Mouse (Mus musculus) C2C12 (cell line): ENCODE results near the gene Cryaa. TPM values are rescaled to one million over a fixed set of nuclear protein-coding genes. Genes with fewer than 3 reads are reported as not detected.

Experiments used
- H3K27me3 ChIP-seq: one replicate; pipeline ENCODE4 v1.6.1; 2011; ENCODE audit not compliant: control insufficient read depth, insufficient read depth, insufficient read length
- H3K36me3 ChIP-seq: one replicate; pipeline ENCODE4 v1.6.1; 2011; ENCODE audit not compliant: control insufficient read depth, insufficient read depth
- H3K4me3 ChIP-seq: one replicate; pipeline ENCODE4 v1.5.1; 2011; ENCODE audit warnings: mild to moderate bottlenecking, control low read depth; ENCODE audit not compliant: poor library complexity, insufficient read depth, severe bottlenecking
- H3K79me2 ChIP-seq: one replicate; pipeline ENCODE4 v1.6.1; 2011; ENCODE audit not compliant: control insufficient read depth, insufficient read depth
- H3K79me3 ChIP-seq: one replicate; pipeline ENCODE4 v1.6.1; 2011; ENCODE audit warnings: low read depth, control low read depth
- H3ac ChIP-seq: one replicate; pipeline ENCODE3; 2011; ENCODE audit warnings: low read depth; ENCODE audit not compliant: control insufficient read depth, insufficient read length
- CEBPB ChIP-seq: IDR thresholded peaks from one replicate; pipeline ENCODE4 v1.6.1; 2011; ENCODE audit warnings: low read depth, mild to moderate bottlenecking, control low read depth, moderate library complexity
- CTCF ChIP-seq: IDR thresholded peaks from one replicate; pipeline ENCODE4 v1.5.1; 2011; ENCODE audit not compliant: control insufficient read depth, insufficient read depth, insufficient read length
- FOSL1 ChIP-seq: IDR thresholded peaks from one replicate; pipeline ENCODE4 v1.8.0; 2011; ENCODE audit warnings: mild to moderate bottlenecking, low read length; ENCODE audit not compliant: poor library complexity, insufficient read depth, severe bottlenecking
- MAX ChIP-seq: IDR thresholded peaks from one replicate; pipeline ENCODE4 v1.6.1; 2011; ENCODE audit warnings: mild to moderate bottlenecking, control low read depth
- MYOD1 ChIP-seq: IDR thresholded peaks from one replicate; pipeline ENCODE4 v1.6.1; 2011; ENCODE audit warnings: low read depth; ENCODE audit not compliant: control insufficient read depth, insufficient read length
- MYOG ChIP-seq: IDR thresholded peaks from one replicate; pipeline ENCODE4 v1.6.1; 2011; ENCODE audit not compliant: control insufficient read depth, insufficient read length; ENCODE audit errors: extremely low read depth
- USF1 ChIP-seq: IDR thresholded peaks from one replicate; pipeline ENCODE4 v1.6.1; 2011; ENCODE audit warnings: low read depth, mild to moderate bottlenecking, control low read depth, moderate library complexity
- polyA plus RNA-seq: library from polyadenylated mRNA; unstranded; fragments of >200 nt; fragmentation: generic; extraction: Trizol; gene quantifications from one replicate; pipeline ENCODE4 v1.2.1, GENCODE M21; 2012; ENCODE audit warnings: missing spikeins

Cryaa gene
- polyA plus RNA-seq, 1 experiment: not detected

DNA sequence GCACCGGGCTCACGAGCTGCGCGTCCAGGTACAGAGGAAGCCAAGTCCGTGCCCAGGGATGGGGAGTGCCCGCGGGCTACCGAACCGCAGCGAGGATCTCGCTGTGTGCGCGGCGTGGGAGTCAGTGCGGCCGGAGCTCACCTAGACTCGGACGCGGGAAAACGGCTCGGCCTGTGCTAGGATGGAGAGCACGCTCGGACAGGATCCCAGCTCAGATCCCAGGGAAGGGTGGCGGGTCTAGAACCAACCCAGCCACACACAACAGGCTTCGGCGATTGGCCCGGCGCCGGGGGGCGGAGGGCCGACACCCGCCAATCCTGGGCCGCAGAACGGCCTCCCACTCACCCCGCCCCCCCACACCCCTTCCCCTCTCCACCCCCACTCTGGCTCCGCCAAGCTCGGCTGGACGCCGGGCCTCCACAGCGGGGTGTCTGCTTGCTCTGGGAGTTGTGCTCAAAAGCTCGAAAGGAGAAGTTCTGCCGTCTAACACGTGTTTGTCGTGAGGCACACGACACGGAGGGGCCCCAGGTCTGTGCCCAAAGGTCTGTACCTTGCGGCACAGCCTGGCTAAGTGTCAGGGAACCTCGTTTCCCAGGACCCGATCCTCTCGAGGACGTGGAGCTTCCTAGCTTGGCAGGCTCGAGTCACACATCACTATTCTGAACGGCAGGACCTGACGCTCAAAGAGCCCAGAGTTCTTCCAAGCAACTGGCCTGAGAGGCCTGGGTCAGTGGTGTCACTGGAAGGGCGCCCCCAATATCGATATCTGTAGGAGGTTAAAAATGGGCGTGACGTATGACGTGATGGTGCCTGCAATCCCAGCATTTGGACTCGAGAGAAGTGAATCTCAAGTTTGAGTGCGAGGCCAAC, 40.4 kb upstream of the Cryaa start, which contains the start of gene Cbs:
Cbs (minus strand) TSS at position 297 of the 870 bp plus-strand sequence.
- no peaks in the 10 kb centered on the region for H3K79me3 ChIP-seq
- no peaks in the 10 kb centered on the region for H3K79me2 ChIP-seq
- peaks cover 3% of the 10 kb centered on the region for H3K27me3 ChIP-seq
- no peaks in the 10 kb centered on the region for H3K36me3 ChIP-seq
- TF ChIP-seq MYOG: no peak
- TF ChIP-seq USF1: no peak
- TF ChIP-seq FOSL1: no peak
- TF ChIP-seq MAX: no peak
- TF ChIP-seq CTCF: no peak
- no peak for TF ChIP-seq CEBPB
- TF ChIP-seq MYOD1: no peak
- no peak within 1 kb of the TSS for H3ac ChIP-seq
- no peak within 1 kb of the TSS for H3K4me3 ChIP-seq

- Histone ChIP-seq H3K4me3 (no peak overlapping the region), H3ac (no peak overlapping the region), H3K27me3 (peaks cover 3% of the 10 kb centered on the region), H3K79me3 (no peaks in the 10 kb centered on the region), H3K79me2 (no peaks in the 10 kb centered on the region), H3K36me3 (no peaks in the 10 kb centered on the region)
- no peak for TF ChIP-seq CEBPB
- TF ChIP-seq MYOG: no peak
- TF ChIP-seq USF1: no peak
- TF ChIP-seq CTCF: no peak
- TF ChIP-seq MYOD1: no peak
- TF ChIP-seq FOSL1: no peak
These were observed 39.6 kb upstream of the Cryaa start for GRCm38 (mm10) chr17:31637866-31638570.

GRCm38 (mm10) chr17:31639651-31640050, 38.0 kb upstream of the Cryaa start:
- Histone ChIP-seq H3K27me3 (peaks cover 3% of the 10 kb centered on the region), H3K4me3 (no peak overlapping the region), H3K79me2 (no peaks in the 10 kb centered on the region), H3K79me3 (no peaks in the 10 kb centered on the region), H3K36me3 (no peaks in the 10 kb centered on the region), H3ac (no peak overlapping the region)
- no peak for TF ChIP-seq MYOD1
- TF ChIP-seq CTCF: no peak
- TF ChIP-seq CEBPB: no peak
- TF ChIP-seq MYOG: no peak
- TF ChIP-seq FOSL1: no peak
- no peak for TF ChIP-seq MAX
- no peak for TF ChIP-seq USF1

DNA sequence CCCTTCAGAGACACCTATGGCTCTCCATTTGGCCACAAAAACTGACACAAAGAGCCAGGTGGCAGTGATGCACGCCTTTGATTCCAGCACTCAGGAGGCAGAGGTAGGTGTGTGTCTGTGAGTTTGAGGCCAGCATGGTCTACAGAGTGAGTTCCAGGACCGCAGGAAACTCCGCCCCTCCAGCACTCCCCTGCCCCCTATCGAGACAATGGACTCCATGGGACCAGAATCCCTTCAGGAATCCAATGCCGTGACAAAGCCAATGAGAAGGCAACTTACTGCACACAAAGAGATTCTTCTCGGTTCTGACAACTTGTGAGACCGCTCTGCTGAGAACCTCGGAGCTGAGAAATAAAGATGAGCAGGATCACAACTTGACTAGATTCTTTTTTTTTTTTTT, 35.3 kb upstream of the Cryaa start:
- TF ChIP-seq MAX: no peak
- TF ChIP-seq MYOG: no peak
- TF ChIP-seq FOSL1: no peak
- no peak for TF ChIP-seq CTCF
- TF ChIP-seq CEBPB: no peak
- TF ChIP-seq MYOD1: no peak
- Histone ChIP-seq H3ac (no peak overlapping the region), H3K4me3 (no peak overlapping the region), H3K27me3 (no peaks in the 10 kb centered on the region), H3K79me3 (no peaks in the 10 kb centered on the region), H3K79me2 (no peaks in the 10 kb centered on the region), H3K36me3 (peaks cover 15% of the 10 kb centered on the region)

GRCm38 (mm10) chr17:31642913-31643312, 34.7 kb upstream of the Cryaa start:
- Histone ChIP-seq H3K36me3 (peaks cover 21% of the 10 kb centered on the region), H3K27me3 (no peaks in the 10 kb centered on the region), H3K79me3 (no peaks in the 10 kb centered on the region), H3ac (no peak overlapping the region), H3K4me3 (no peak overlapping the region), H3K79me2 (no peaks in the 10 kb centered on the region)
- TF ChIP-seq CEBPB: no peak
- no peak for TF ChIP-seq FOSL1
- TF ChIP-seq CTCF: no peak
- no peak for TF ChIP-seq MYOD1
- no peak for TF ChIP-seq MYOG
- TF ChIP-seq USF1: no peak
- TF ChIP-seq MAX: no peak
